Mouse (Mus musculus) liver, adult 2 months (tissue): ENCODE measurements around the gene Cactin.

ENCODE experiments used
- CTCF ChIP-seq: fragments of 200-500 bp; IDR thresholded peaks from 2 replicates; pipeline ENCODE4 v1.5.1; 2011; ENCODE audit warnings: low read depth, low read length, control low read depth
- POLR2A ChIP-seq: fragments of 200-500 bp; IDR thresholded peaks from 2 replicates; pipeline ENCODE4 v1.6.1; 2011; ENCODE audit warnings: low read length, control low read depth; ENCODE audit not compliant: insufficient read depth; ENCODE audit errors: extremely low read depth

- TF ChIP-seq CTCF (no peak), POLR2A (no peak)
Measured at GRCm38 (mm10) chr10:81364666-81365065, 43.8 kb downstream of the Cactin start.
